Mouse (Mus musculus) liver, embryonic 16.5 days (tissue): ENCODE results near the gene Pcgf2. TPM values are rescaled to one million over a fixed set of nuclear protein-coding genes. Genes with fewer than 3 reads are reported as not detected.

Source experiments
- ATAC-seq: fragments of 200-750 bp; cut with Nextera tagmentation; 2 replicates; pipeline ENCODE4 v1.8.0; 2017; ENCODE audit warnings: low read depth, mild to moderate bottlenecking, moderate number of reproducible peaks, moderate library complexity
- H3K27ac ChIP-seq: fragments of 300-500 bp; sonication (generic); 2 replicates; pipeline ENCODE4 v1.5.1; 2014; ENCODE audit warnings: mild to moderate bottlenecking, low read length
- H3K27me3 ChIP-seq: fragments of 300-500 bp; sonication (generic); 2 replicates; pipeline ENCODE4 v1.6.1; 2014; ENCODE audit warnings: low read depth, low read length, mixed read lengths; ENCODE audit not compliant: control insufficient read depth, insufficient read depth
- H3K36me3 ChIP-seq: fragments of 300-500 bp; sonication (generic); 2 replicates; pipeline ENCODE4 v1.6.1; 2014; ENCODE audit warnings: mild to moderate bottlenecking; ENCODE audit not compliant: control insufficient read depth, insufficient read depth
- H3K4me1 ChIP-seq: fragments of 300-500 bp; sonication (generic); 2 replicates; pipeline ENCODE4 v1.6.1; 2014; ENCODE audit warnings: low read depth, low read length, mixed read lengths; ENCODE audit not compliant: control insufficient read depth
- H3K4me2 ChIP-seq: fragments of 300-500 bp; sonication (generic); 2 replicates; pipeline ENCODE4 v1.6.1; 2014; ENCODE audit warnings: low read depth, low read length, mixed read lengths
- H3K4me3 ChIP-seq: fragments of 300-500 bp; sonication (generic); 2 replicates; pipeline ENCODE4 v1.5.1; 2014; ENCODE audit warnings: low read depth, mild to moderate bottlenecking, low read length
- H3K9ac ChIP-seq: fragments of 300-500 bp; sonication (generic); 2 replicates; pipeline ENCODE4 v1.6.1; 2014; ENCODE audit warnings: low read depth, low read length
- H3K9me3 ChIP-seq: fragments of 300-500 bp; sonication (generic); replicated peaks from 2 replicates; pipeline ENCODE4 v1.6.1; 2016; ENCODE audit warnings: low read length; ENCODE audit not compliant: control insufficient read depth
- WGBS: fragments of 180-500 bp; shearing (Covaris S2); extraction: QIAGEN DNeasy Blood & Tissue Kit; methylation state at CpG from one replicate; pipeline ENCODE4 v1.1.7; 2014; ENCODE audit not compliant: insufficient replicate concordance; 5-methylcytosine and 5-hydroxymethylcytosine counted together
- polyA plus RNA-seq: library from polyadenylated mRNA; unstranded; fragments of >200 nt; fragmentation: Nextera tagmentation; extraction: Ambion mirVana; gene quantifications from 2 replicates; pipeline ENCODE4 v1.2.1, GENCODE M21; 2015

The Pcgf2 gene
- polyA plus RNA-seq = 1.6 and 2.1 TPM in 2 replicates

- Histone ChIP-seq H3K9me3 (no peaks in the 10 kb centered on the region), H3K4me2 (peak within 1 kb of the TSS; percentile 70), H3K27ac (peak within 1 kb of the TSS; percentile 61), H3K27me3 (peaks cover 46% of the 10 kb centered on the region), H3K4me3 (peak within 1 kb of the TSS; percentile 65), H3K36me3 (no peaks in the 10 kb centered on the region), H3K4me1 (peaks cover 17% of the 10 kb centered on the region), H3K9ac (peak within 1 kb of the TSS; percentile 56)
- under 1% methylated on average over 85 of the region's 85 CpGs for WGBS
- ATAC-seq = no peak
Observed at GRCm38 (mm10) chr11:97700003-97700745, at the start of gene Pcgf2. Gene Pcgf2 (minus strand): TSS chr11:97700497.

- H3K4me2 ChIP-seq = no peak overlapping the region
- peaks cover 34% of the 10 kb centered on the region for H3K36me3 ChIP-seq
- no peak overlapping the region for H3K4me3 ChIP-seq
- H3K9ac ChIP-seq = no peak overlapping the region
- 78% methylated on average over 5 of the region's 5 CpGs for WGBS
- no peak for ATAC-seq
- peaks cover 12% of the 10 kb centered on the region for H3K4me1 ChIP-seq
- no peaks in the 10 kb centered on the region for H3K9me3 ChIP-seq
- H3K27ac ChIP-seq = no peak overlapping the region
- H3K27me3 ChIP-seq = no peaks in the 10 kb centered on the region
Observed at GRCm38 (mm10) chr11:97748496-97748895, 48.2 kb upstream of the Pcgf2 start.

GRCm38 (mm10) chr11:97747773-97748172 lies 47.5 kb upstream of the Pcgf2 start:
- H3K4me1 ChIP-seq = peaks cover 19% of the 10 kb centered on the region
- H3K27me3 ChIP-seq = no peaks in the 10 kb centered on the region
- 83% methylated on average over 8 of the region's 8 CpGs for WGBS
- no peak overlapping the region for H3K9ac ChIP-seq
- no peak overlapping the region for H3K4me3 ChIP-seq
- H3K27ac ChIP-seq = no peak overlapping the region
- peaks cover 28% of the 10 kb centered on the region for H3K36me3 ChIP-seq
- no peak overlapping the region for H3K4me2 ChIP-seq
- no peak for ATAC-seq
- H3K9me3 ChIP-seq = no peaks in the 10 kb centered on the region

GRCm38 (mm10) chr11:97745331-97745721 lies 45.0 kb upstream of the Pcgf2 start:
- Histone ChIP-seq H3K4me1 (peaks cover 24% of the 10 kb centered on the region), H3K27me3 (no peaks in the 10 kb centered on the region), H3K27ac (no peak overlapping the region; the same call in 1 of the 2 replicates), H3K4me3 (peak overlapping the region; percentile 85), H3K9me3 (no peaks in the 10 kb centered on the region), H3K4me2 (peak overlapping the region; percentile 89), H3K9ac (peak overlapping the region; percentile 92), H3K36me3 (peaks cover 11% of the 10 kb centered on the region)
- WGBS = 6% methylated on average over 13 of the region's 13 CpGs
- no peak for ATAC-seq

- peak; percentile 92 for ATAC-seq
- H3K27me3 ChIP-seq = no peaks in the 10 kb centered on the region
- peak overlapping the region; percentile 85 for H3K4me3 ChIP-seq
- no peaks in the 10 kb centered on the region for H3K9me3 ChIP-seq
- H3K4me2 ChIP-seq = peak overlapping the region; percentile 98
- H3K9ac ChIP-seq = peak overlapping the region; percentile 92
- peak overlapping the region; percentile 88 for H3K27ac ChIP-seq
- WGBS = under 1% methylated on average over 35 of the region's 57 CpGs
- peaks cover 27% of the 10 kb centered on the region for H3K4me1 ChIP-seq
- H3K36me3 ChIP-seq = peaks cover 8% of the 10 kb centered on the region
Observed at GRCm38 (mm10) chr11:97744718-97745330, 44.5 kb upstream of the Pcgf2 start.

- Histone ChIP-seq H3K4me2 (peak within 1 kb of the TSS; percentile 98), H3K4me1 (peaks cover 27% of the 10 kb centered on the region), H3K4me3 (peak within 1 kb of the TSS; percentile 85), H3K27ac (peak within 1 kb of the TSS; percentile 88), H3K36me3 (peaks cover 5% of the 10 kb centered on the region), H3K9me3 (no peaks in the 10 kb centered on the region), H3K9ac (peak within 1 kb of the TSS; percentile 92), H3K27me3 (no peaks in the 10 kb centered on the region)
- under 1% methylated on average over 52 of the region's 63 CpGs for WGBS
- ATAC-seq = peak; percentile 22
Observed at GRCm38 (mm10) chr11:97744063-97744717, 43.9 kb upstream of the Pcgf2 start, which contains the start of gene Pip4k2b. Gene Pip4k2b (minus strand): TSS chr11:97744704.

- Histone ChIP-seq H3K27ac (0 out of 2 replicates have a peak overlapping the region, but pooled peaks have one; percentile 6), H3K36me3 (peaks cover 5% of the 10 kb centered on the region), H3K4me1 (peaks cover 27% of the 10 kb centered on the region), H3K9ac (peak overlapping the region; percentile 90), H3K4me3 (peak overlapping the region; percentile 85), H3K27me3 (no peaks in the 10 kb centered on the region), H3K9me3 (no peaks in the 10 kb centered on the region), H3K4me2 (peak overlapping the region; percentile 98)
- no peak for ATAC-seq
- 5% methylated on average over 9 of the region's 9 CpGs for WGBS
Observed at GRCm38 (mm10) chr11:97743423-97743822, 43.1 kb upstream of the Pcgf2 start.

- H3K27ac ChIP-seq = no peak overlapping the region
- WGBS = 63% methylated on average over 9 of the region's 9 CpGs
- H3K36me3 ChIP-seq = peaks cover under 1% of the 10 kb centered on the region
- H3K9me3 ChIP-seq = no peaks in the 10 kb centered on the region
- H3K4me1 ChIP-seq = peaks cover 27% of the 10 kb centered on the region
- H3K4me2 ChIP-seq = peak overlapping the region; percentile 98; the same call in 1 of the 2 replicates
- no peaks in the 10 kb centered on the region for H3K27me3 ChIP-seq
- no peak overlapping the region for H3K9ac ChIP-seq
- no peak for ATAC-seq
- peak overlapping the region; percentile 85; the same call in 1 of the 2 replicates for H3K4me3 ChIP-seq
Observed at GRCm38 (mm10) chr11:97742591-97742990, 42.3 kb upstream of the Pcgf2 start.
